Comparison of ENCODE assay signal across 9 mouse cellular contexts in genomic region chr2:168114699-168115350, GRCm38 (mm10). TPM values are rescaled to one million over a fixed set of nuclear protein-coding genes. Genes with fewer than 3 reads are reported as not detected.
DNase-seq lines count a peak whose midpoint lies in the region; ATAC-seq and TF ChIP-seq lines count a peak whose summit lies in the region.
"Had no signal": no experiment of that assay in that cellular context is flagged by ENCODE, and none has a peak within 500 bp of the region (broad histone marks: within the 10 kb centered on the region; RNA-seq: fewer than 3 reads in every experiment).

No protein-coding gene starts in this region.

- no peak overlapping the region for H3K4me2 ChIP-seq in embryonic facial prominence, embryonic 15.5 days (replicated peaks)
- no peak overlapping the region; the same call in 1 of the 2 replicates for H3K4me2 ChIP-seq in liver, embryonic 11.5 days

- no peak overlapping the region for H3K9ac ChIP-seq in embryonic facial prominence, embryonic 15.5 days
- peak overlapping the region; percentile 39 for H3K9ac ChIP-seq in liver, embryonic 11.5 days (ENCODE audit: low read depth, low read length)

- H3K27me3 ChIP-seq in cerebellum, adult 2 months (ENCODE audit: control insufficient read depth, insufficient read depth, low read length) = no peaks in the 10 kb centered on the region
- no peaks in the 10 kb centered on the region for H3K27me3 ChIP-seq in embryonic facial prominence, embryonic 15.5 days
- peaks cover 8% of the 10 kb centered on the region for H3K27me3 ChIP-seq in heart, embryonic 10.5 days (ENCODE audit: insufficient read depth, poor library complexity, severe bottlenecking)
- peaks cover 4% of the 10 kb centered on the region; the same call in 1 of the 2 replicates for H3K27me3 ChIP-seq in liver, embryonic 11.5 days (replicated peaks; ENCODE audit: control insufficient read depth, insufficient read depth, low read length)

- ATAC-seq in embryonic facial prominence, embryonic 15.5 days (ENCODE audit: insufficient number of reproducible peaks, low FRiP score, low TSS enrichment, low read depth) = peak; percentile 77
- peak; percentile 60 for ATAC-seq in liver, embryonic 11.5 days (replicated peaks; ENCODE audit: low FRiP score)

- H3K4me3 ChIP-seq in cerebellum, adult 2 months (replicated peaks; ENCODE audit: insufficient read depth, low read depth, low read length) = no peak overlapping the region
- no peak overlapping the region for H3K4me3 ChIP-seq in embryonic facial prominence, embryonic 15.5 days (replicated peaks)
- H3K4me3 ChIP-seq in heart, embryonic 10.5 days = peak overlapping the region; percentile 10; the same call in 1 of the 2 replicates
- H3K4me3 ChIP-seq in liver, embryonic 11.5 days (ENCODE audit: low read depth, low read length) = no peak overlapping the region
- H3K4me3 ChIP-seq: megakaryocyte, embryonic 14.5 days had no signal

- no peaks in the 10 kb centered on the region; the same call in 1 of the 2 replicates for H3K4me1 ChIP-seq in cerebellum, adult 2 months (ENCODE audit: control insufficient read depth, insufficient read depth, low read length)
- peaks cover 34% of the 10 kb centered on the region for H3K4me1 ChIP-seq in embryonic facial prominence, embryonic 15.5 days
- peaks cover 41% of the 10 kb centered on the region for H3K4me1 ChIP-seq in heart, embryonic 10.5 days
- peaks cover 12% of the 10 kb centered on the region for H3K4me1 ChIP-seq in liver, embryonic 11.5 days (replicated peaks; ENCODE audit: control insufficient read depth, insufficient read depth, low read length)

- WGBS in cerebellum, adult 2 months = 36% methylated on average over 17 of the region's 17 CpGs
- 21% methylated on average over 17 of the region's 17 CpGs for WGBS in embryonic facial prominence, embryonic 15.5 days
- 15% methylated on average over 17 of the region's 17 CpGs for WGBS in heart, embryonic 10.5 days
- 26% methylated on average over 17 of the region's 17 CpGs for whole genome bisulfite sequencing in liver, embryonic 11.5 days

- H3K27ac ChIP-seq in cerebellum, adult 2 months (ENCODE audit: insufficient read depth, low read length) = no peak overlapping the region
- peak overlapping the region; percentile 63 for H3K27ac ChIP-seq in embryonic facial prominence, embryonic 15.5 days (replicated peaks)
- H3K27ac ChIP-seq in heart, embryonic 10.5 days = peak overlapping the region; percentile 94
- H3K27ac ChIP-seq in liver, embryonic 11.5 days (ENCODE audit: low read depth, low read length) = no peak overlapping the region

- no peaks in the 10 kb centered on the region for H3K36me3 ChIP-seq in embryonic facial prominence, embryonic 15.5 days
- H3K36me3 ChIP-seq in heart, embryonic 10.5 days = no peaks in the 10 kb centered on the region
- no peaks in the 10 kb centered on the region for H3K36me3 ChIP-seq in liver, embryonic 11.5 days (ENCODE audit: control insufficient read depth, insufficient read depth, low read length)

- TF ChIP-seq POLR2A in cerebellum, adult 2 months (IDR thresholded peaks at IDR 0.05; ENCODE audit: borderline replicate concordance, insufficient read depth, low read length) = no peak

- H3K9me3 ChIP-seq in embryonic facial prominence, embryonic 15.5 days (replicated peaks) = no peaks in the 10 kb centered on the region
- H3K9me3 ChIP-seq in heart, embryonic 10.5 days = no peaks in the 10 kb centered on the region
- no peaks in the 10 kb centered on the region for H3K9me3 ChIP-seq in liver, embryonic 11.5 days (ENCODE audit: control insufficient read depth, low read length)
- H3K9me3 ChIP-seq: megakaryocyte, embryonic 14.5 days had no signal

- TF ChIP-seq CTCF in cerebellum, adult 2 months (IDR thresholded peaks at IDR 0.05; ENCODE audit: borderline replicate concordance, insufficient read depth, low read depth, low read length) = no peak

- DNase-seq in cerebellum, postnatal 10 days = peak; percentile 80
- DNase-seq in cerebellum, adult 2 months = no peak
- DNase-seq in heart, embryonic 10.5 days (ENCODE audit: low spot score) = peak; percentile 97
- peak; percentile 86 to 87 for DNase-seq in kidney, adult 8-10 months
- DNase-seq in liver, embryonic 11.5 days (ENCODE audit: low spot score) = peak; percentile 76
- peak; percentile 93 for DNase-seq in neural tube, embryonic 10.5 days (ENCODE audit: extremely low spot score, low spot score)
- peak; percentile 48 for DNase-seq in thymus, postnatal 14 days

RNA-seq across cellular contexts. Expression of gene Pard6b, which starts 34.0 kb away (rescaled TPM):
- polyA plus RNA-seq in cerebellum, adult 2 months (2012; rRNA removed) = 5.3 and 5.7 TPM in 2 replicates
- 3.6 and 4.1 TPM in 2 replicates for polyA plus RNA-seq in embryonic facial prominence, embryonic 15.5 days (2015; fragmentation: Nextera tagmentation; extraction: Ambion mirVana)
- 12.2 and 15.0 TPM in 2 replicates for polyA plus RNA-seq in heart, embryonic 10.5 days (2016; fragmentation: Nextera tagmentation; extraction: Ambion mirVana)
- 6.0 and 6.1 TPM in 2 replicates for polyA plus RNA-seq in liver, embryonic 11.5 days (2014; fragmentation: Nextera tagmentation; extraction: Ambion mirVana)

Comparison
In these comparisons a context has a peak if more than half of its experiments do, and no peak if none do; other contexts are left out.
1. DNase-seq: peak in cerebellum, postnatal 10 days (2 of 2), heart, embryonic 10.5 days (single experiment), kidney, adult 8-10 months (2 of 2), liver, embryonic 11.5 days (single experiment), neural tube, embryonic 10.5 days (single experiment) and thymus, postnatal 14 days (single experiment); none in cerebellum, adult 2 months (0 of 2).
2. H3K27ac ChIP-seq: peak in embryonic facial prominence, embryonic 15.5 days (single experiment) and heart, embryonic 10.5 days (single experiment); none in cerebellum, adult 2 months (single experiment) and liver, embryonic 11.5 days (single experiment).